Mouse (Mus musculus) liver, adult 2 months (tissue): ENCODE data around the gene Snx25. TPM values are rescaled to one million over a fixed set of nuclear protein-coding genes. Genes with fewer than 3 reads are reported as not detected.
A peak's percentile ranks its signal among the peaks of the same experiment; 100 is the strongest.

Source experiments
- DNase-seq: peaks from one replicate; pipeline ENCODE4 v3.0.0-alpha.2; 2011; ENCODE audit warnings: low read depth, low spot score; ENCODE audit errors: extremely low read depth
- H3K27ac ChIP-seq: fragments of 200-500 bp; replicated peaks from 2 replicates; pipeline ENCODE4 v1.5.1; 2012; ENCODE audit warnings: low read depth, mild to moderate bottlenecking, control low read depth, inconsistent platforms, low read length; ENCODE audit not compliant: insufficient read depth
- H3K27me3 ChIP-seq: fragments of 200-500 bp; 2 replicates; pipeline ENCODE4 v1.6.1; 2012; ENCODE audit warnings: mild to moderate bottlenecking, moderate library complexity, low read length, inconsistent platforms; ENCODE audit not compliant: control insufficient read depth, insufficient read depth
- H3K36me3 ChIP-seq: fragments of 200-500 bp; 2 replicates; pipeline ENCODE4 v1.6.1; 2012; ENCODE audit warnings: low read length, inconsistent platforms; ENCODE audit not compliant: control insufficient read depth, insufficient read depth
- H3K4me1 ChIP-seq: fragments of 200-500 bp; 2 replicates; pipeline ENCODE4 v1.6.1; 2011; ENCODE audit warnings: low read length; ENCODE audit not compliant: control insufficient read depth, insufficient read depth
- H3K4me3 ChIP-seq: fragments of 200-500 bp; 2 replicates; pipeline ENCODE4 v1.5.1; 2011; ENCODE audit warnings: low read depth, mild to moderate bottlenecking, control low read depth, low read length, moderate library complexity; ENCODE audit not compliant: insufficient read depth
- H3K79me2 ChIP-seq: fragments of 200-500 bp; 2 replicates; pipeline ENCODE4 v1.6.1; 2012; ENCODE audit warnings: inconsistent platforms, mild to moderate bottlenecking, low read length, moderate library complexity; ENCODE audit not compliant: control insufficient read depth, insufficient read depth
- H3K9ac ChIP-seq: fragments of 200-500 bp; 2 replicates; pipeline ENCODE4 v1.6.1; 2012; ENCODE audit warnings: low read depth, mild to moderate bottlenecking, control low read depth, inconsistent platforms, low read length
- CTCF ChIP-seq: fragments of 200-500 bp; IDR thresholded peaks from 2 replicates; pipeline ENCODE4 v1.5.1; 2011; ENCODE audit warnings: low read depth, low read length, control low read depth
- POLR2A ChIP-seq: fragments of 200-500 bp; IDR thresholded peaks from 2 replicates; pipeline ENCODE4 v1.6.1; 2011; ENCODE audit warnings: low read length, control low read depth; ENCODE audit not compliant: insufficient read depth; ENCODE audit errors: extremely low read depth
- WGBS: fragments of 180-500 bp; shearing (Covaris S2); methylation state at CpG from one replicate; pipeline ENCODE4 v1.1.7; 2018; 5-methylcytosine and 5-hydroxymethylcytosine counted together
- polyA plus RNA-seq: library from polyadenylated mRNA; depleted of rRNA; stranded (reverse); fragments of >200 nt; gene quantifications from 2 replicates; pipeline ENCODE4 v1.2.3, GENCODE M21; 2012
- total RNA-seq: library from RNA; depleted of rRNA; stranded (reverse); fragments of >200 nt; gene quantifications from 2 replicates; pipeline ENCODE4 v1.2.3, GENCODE M21; 2014

Snx25 gene
- total and polyA plus RNA-seq, 2 experiments: 3.0 to 10.7 TPM

DNA sequence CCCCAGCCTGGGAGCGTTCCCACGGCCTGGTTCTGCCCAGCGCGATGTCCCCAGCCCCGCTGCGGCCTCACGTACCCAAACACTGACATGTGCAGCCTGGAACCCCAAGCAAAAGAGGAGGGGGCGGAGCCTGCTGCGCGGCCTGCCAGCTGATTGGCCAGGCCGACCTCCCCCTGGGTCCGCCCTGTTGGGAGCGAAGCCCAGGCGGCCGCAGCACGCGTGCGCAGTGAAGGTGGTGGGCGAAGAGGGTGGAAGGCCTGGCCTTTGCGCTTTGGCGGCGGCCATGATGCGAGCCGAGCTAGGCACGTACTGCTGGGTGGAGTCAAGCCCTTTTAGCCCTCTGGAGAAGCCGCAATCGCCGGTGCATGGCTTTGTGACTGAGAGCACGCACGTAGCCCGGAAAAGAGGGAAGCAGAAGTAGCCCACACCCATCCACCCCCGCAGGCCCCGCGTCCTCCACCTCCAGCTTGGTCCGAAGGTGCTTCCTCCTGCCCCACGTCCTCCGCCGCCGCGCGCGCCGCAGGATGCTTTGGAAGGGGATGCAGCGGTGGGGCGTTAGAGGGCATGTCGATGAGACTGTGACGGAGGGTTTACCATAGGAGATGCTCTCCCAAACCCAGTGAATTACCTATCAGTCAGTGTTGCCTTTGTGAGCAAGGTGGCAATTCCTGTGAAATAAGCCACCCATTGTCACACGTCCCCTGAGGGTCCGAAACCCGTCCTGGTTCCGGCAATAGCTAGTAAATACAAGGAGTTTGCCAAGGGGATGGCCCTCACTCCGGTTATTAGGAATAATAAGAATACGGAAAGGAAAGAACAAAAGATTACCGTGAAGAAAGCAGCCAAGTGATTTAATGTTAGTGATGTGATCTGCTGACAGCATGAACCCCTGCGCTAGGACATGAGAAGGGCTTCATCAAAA lies 151.9 kb downstream of the Snx25 start:
- no peaks in the 10 kb centered on the region for H3K79me2 ChIP-seq
- H3K9ac ChIP-seq: peak overlapping the region; percentile 75
- peak overlapping the region; percentile 68 for H3K4me3 ChIP-seq
- H3K36me3 ChIP-seq: peaks cover 16% of the 10 kb centered on the region; the same call in 1 of the 2 replicates
- no peaks in the 10 kb centered on the region for H3K27me3 ChIP-seq
- H3K4me1 ChIP-seq: peaks cover 4% of the 10 kb centered on the region; the same call in 1 of the 2 replicates
- TF ChIP-seq POLR2A: peak; percentile 96
- TF ChIP-seq CTCF: no peak
- 4% methylated on average over 55 of the region's 55 CpGs for WGBS
- H3K27ac ChIP-seq: peak overlapping the region; percentile 78
- DNase-seq: peak; percentile 90

DNA sequence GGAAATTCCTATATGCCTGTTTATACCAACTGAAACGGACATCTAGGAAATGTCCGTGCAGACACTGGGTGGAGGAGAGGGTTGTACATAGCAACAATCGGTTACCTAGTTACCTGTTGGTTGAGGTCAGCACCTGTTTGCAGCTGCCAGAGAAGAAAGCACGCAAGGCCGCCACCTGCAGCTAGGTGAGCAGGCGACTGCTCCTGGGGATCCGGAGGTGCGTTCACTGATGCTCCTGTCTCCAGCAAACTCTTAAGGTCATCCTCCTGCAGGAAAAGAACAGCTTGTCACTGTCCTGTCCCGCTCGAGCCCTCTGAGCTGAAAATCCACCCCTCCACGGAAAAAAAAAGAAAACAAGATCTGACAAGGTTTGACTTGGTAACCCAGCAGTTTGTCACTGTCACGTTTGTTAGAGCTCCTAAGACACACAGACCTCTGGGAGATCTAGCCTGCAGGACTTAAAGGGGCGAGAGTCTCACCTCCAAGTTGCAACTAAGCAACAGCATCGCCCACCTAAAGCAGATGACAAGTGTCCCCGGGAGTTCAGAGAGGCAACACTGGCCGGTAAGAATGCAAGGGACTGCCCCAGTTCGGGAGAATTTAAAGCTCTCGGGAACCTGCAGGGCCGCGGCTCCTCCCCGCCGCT lies 152.7 kb downstream of the Snx25 start, which contains the start of gene Lrp2bp:
Gene Lrp2bp, plus strand, starts transcription at position 166 of the 646 bp plus-strand sequence.
- peak within 1 kb of the TSS; percentile 78 for H3K27ac ChIP-seq
- H3K79me2 ChIP-seq: no peaks in the 10 kb centered on the region
- TF ChIP-seq POLR2A (no peak), CTCF (peak; percentile 29; the same call in 1 of the 2 replicates)
- peaks cover 4% of the 10 kb centered on the region; the same call in 1 of the 2 replicates for H3K4me1 ChIP-seq
- H3K9ac ChIP-seq: peak within 1 kb of the TSS; percentile 75
- 3% methylated on average over 22 of the region's 22 CpGs for WGBS
- H3K36me3 ChIP-seq: peaks cover 16% of the 10 kb centered on the region; the same call in 1 of the 2 replicates
- H3K4me3 ChIP-seq: peak within 1 kb of the TSS; percentile 68
- peak; percentile 45 for DNase-seq
- H3K27me3 ChIP-seq: no peaks in the 10 kb centered on the region

DNA sequence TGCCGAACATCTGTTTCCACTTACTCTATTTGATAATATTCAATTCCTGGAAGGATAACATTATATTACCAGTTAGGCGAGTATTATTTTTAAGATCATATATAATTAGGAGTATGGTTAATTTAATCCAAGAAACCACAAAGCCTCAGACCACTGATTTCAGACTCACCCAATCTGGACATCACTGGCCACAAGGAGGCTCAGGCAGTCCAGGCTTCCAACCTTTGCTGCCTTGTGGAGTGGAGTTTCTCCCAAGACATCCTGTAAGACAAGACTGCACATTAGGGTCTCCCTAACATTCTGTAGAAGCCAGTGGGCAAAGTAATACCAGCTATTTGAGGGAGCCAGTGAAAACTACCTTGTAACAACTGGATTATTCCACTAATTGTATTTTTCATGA lies 153.7 kb downstream of the Snx25 start:
- WGBS: 78% methylated on average over 2 of the region's 2 CpGs
- no peak overlapping the region for H3K9ac ChIP-seq
- H3K79me2 ChIP-seq: no peaks in the 10 kb centered on the region
- no peaks in the 10 kb centered on the region for H3K27me3 ChIP-seq
- H3K36me3 ChIP-seq: peaks cover 20% of the 10 kb centered on the region; the same call in 1 of the 2 replicates
- H3K27ac ChIP-seq: no peak overlapping the region
- TF ChIP-seq CTCF: no peak; the same call in 1 of the 2 replicates
- no peak for TF ChIP-seq POLR2A
- no peak overlapping the region for H3K4me3 ChIP-seq
- DNase-seq: no peak
- H3K4me1 ChIP-seq: peaks cover 4% of the 10 kb centered on the region; the same call in 1 of the 2 replicates

DNA sequence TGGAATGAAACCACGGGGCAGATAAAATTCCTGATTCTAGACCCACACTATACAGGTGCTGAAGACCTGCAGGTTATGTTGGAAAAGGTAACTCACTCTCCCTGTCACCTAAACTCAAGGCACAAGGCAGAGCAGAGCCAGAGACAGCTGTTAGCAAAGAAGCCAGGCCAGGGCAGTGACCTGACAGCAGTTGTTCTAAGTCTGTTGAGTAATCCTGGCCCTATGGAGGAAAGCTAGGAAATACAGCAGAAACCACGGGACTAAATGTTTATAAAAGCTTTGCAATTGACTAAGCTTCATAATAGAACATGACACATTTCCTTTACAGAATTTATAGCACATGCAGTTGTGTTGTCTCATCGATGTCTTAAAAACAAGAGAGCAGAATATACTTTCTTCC lies 156.4 kb downstream of the Snx25 start:
- Histone ChIP-seq H3K4me1 (peaks cover 4% of the 10 kb centered on the region; the same call in 1 of the 2 replicates), H3K9ac (no peak overlapping the region), H3K79me2 (no peaks in the 10 kb centered on the region), H3K27ac (no peak overlapping the region; the same call in 1 of the 2 replicates), H3K27me3 (no peaks in the 10 kb centered on the region), H3K4me3 (no peak overlapping the region), H3K36me3 (peaks cover 30% of the 10 kb centered on the region)
- WGBS: 52% methylated on average over 3 of the region's 3 CpGs
- TF ChIP-seq CTCF: no peak
- TF ChIP-seq POLR2A: no peak
- peak; percentile 51 for DNase-seq

GRCm38 (mm10) chr8:45994111-45994510 lies 157.8 kb downstream of the Snx25 start:
- 0 out of 2 replicates have a peak, but pooled peaks cover 1% of the 10 kb centered on the region for H3K4me1 ChIP-seq
- H3K27me3 ChIP-seq: no peaks in the 10 kb centered on the region
- DNase-seq: no peak
- H3K9ac ChIP-seq: no peak overlapping the region
- peaks cover 33% of the 10 kb centered on the region for H3K36me3 ChIP-seq
- no peaks in the 10 kb centered on the region for H3K79me2 ChIP-seq
- H3K4me3 ChIP-seq: no peak overlapping the region
- no peak overlapping the region for H3K27ac ChIP-seq
- 93% methylated on average over 2 of the region's 2 CpGs for WGBS
- TF ChIP-seq CTCF (peak; percentile 61), POLR2A (no peak)
